Mouse (Mus musculus): ENCODE measurements at regions not wholly inside any gene's neighbourhood (a gene's known extent, or its start where the extent isn't known, plus 50 kb on each side); places are given as distances from the start of the nearest gene placed in this dataset.
A peak's percentile ranks its signal among the peaks of the same experiment; 100 is the strongest.

DNA sequence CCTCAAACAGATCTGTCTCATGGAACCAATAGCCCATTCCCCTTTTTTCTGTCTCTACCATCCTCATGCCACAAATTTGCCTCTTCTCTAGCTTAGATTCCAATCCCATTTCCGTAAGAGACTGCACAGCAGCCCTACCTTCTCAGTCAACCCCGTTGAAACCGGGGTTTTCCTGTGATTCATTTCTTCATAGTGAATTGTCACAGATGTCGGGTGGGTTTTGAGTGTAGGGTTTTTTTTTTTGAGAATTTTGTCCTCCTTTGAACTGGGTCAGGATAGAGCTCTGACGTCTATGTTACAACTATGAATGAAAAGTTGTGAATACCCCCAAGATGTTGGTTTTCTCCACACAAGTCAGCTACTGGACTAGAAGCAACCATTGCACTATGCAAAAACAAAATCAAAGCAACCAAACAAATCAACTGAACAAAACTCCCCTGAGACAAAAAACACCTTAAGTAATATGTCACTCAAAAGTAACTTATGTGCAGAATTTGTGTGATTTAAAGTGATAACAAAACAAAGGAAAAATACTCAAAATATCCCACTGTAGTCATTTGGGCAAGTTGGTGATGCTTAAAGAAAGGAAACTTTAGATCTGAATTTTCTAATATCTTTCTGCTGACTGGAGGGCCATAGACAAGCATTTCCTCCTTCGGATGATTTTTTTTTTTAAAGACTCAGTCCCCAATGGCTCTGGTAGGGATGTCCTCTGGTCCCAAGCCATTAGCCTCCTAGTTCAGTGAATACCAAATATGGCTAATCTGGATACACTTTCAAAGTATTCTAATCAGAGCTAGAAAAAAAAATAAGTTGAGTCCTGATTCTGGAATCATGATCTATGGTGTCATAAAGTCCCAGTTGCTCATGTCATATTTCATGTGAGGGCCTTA is 120.7 kb upstream of the Tet2 start:
- WGBS = 91% methylated on average over 6 of the region's 6 CpGs
- TF ChIP-seq POLR2A (IDR thresholded peaks at IDR 0.05; ENCODE audit: borderline replicate concordance, extremely low read depth, insufficient read depth, insufficient read length) = no peak
- Histone ChIP-seq H3K4me3 (replicated peaks; ENCODE audit: low read length) (no peak overlapping the region), H3K4me2 (replicated peaks; ENCODE audit: low read depth, low read length, severe bottlenecking) (no peak overlapping the region), H3K9ac (ENCODE audit: low read depth, low read length, severe bottlenecking) (no peak overlapping the region), H3K9me3 (ENCODE audit: control insufficient read depth, low read length) (no peaks in the 10 kb centered on the region), H3K27me3 (ENCODE audit: control insufficient read depth, insufficient read depth, low read length) (no peaks in the 10 kb centered on the region), H3K36me3 (ENCODE audit: control insufficient read depth, insufficient read depth, low read length) (no peaks in the 10 kb centered on the region), H3K4me1 (ENCODE audit: control insufficient read depth, insufficient read depth, low read length) (no peaks in the 10 kb centered on the region), H3K27ac (replicated peaks; ENCODE audit: low read depth, low read length) (no peak overlapping the region)
- no peak for ATAC-seq (ENCODE audit: low FRiP score, low read depth)
- DNase-seq (ENCODE audit: low spot score) = no peak

DNA sequence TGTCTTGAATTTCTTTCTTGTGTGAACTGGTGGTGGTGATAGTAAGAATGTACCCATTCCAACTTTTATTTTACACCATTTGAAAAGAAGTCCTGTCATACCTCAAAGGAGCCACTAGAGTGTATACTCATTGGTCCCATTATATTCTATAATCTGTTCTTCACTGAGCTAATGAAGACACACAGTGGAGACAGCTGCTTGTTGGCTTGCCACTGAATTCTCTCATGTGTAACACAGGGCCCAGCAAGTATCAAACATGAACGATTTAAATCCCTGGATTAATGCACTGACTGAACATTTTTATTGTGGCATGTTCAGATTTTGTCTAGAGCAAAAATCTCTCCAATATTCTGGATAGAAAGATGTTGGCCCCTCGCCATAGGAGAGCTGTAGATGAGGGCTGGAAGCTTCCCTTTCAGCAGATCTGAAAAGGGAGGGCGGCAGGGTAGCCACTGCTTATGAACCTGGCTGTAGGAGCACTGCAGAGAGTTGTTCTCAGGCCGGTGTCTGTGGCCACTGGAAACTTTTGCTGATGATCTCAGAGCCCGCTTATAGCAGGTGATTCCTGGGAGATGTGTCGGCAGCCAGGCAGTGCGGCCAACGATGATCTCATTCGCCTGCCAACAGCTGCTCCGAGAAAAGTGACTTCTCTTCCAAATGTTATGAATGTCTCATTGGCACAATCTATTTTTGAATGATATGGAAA is 128.0 kb upstream of the Tet2 start:
- ATAC-seq (ENCODE audit: low FRiP score, low read depth) (peak; percentile 67; the same call in 1 of the 2 replicates), DNase-seq (ENCODE audit: low spot score) (peak; percentile 19)
- TF ChIP-seq POLR2A (IDR thresholded peaks at IDR 0.05; ENCODE audit: borderline replicate concordance, extremely low read depth, insufficient read depth, insufficient read length) = no peak
- H3K27me3 ChIP-seq (ENCODE audit: control insufficient read depth, insufficient read depth, low read length) = no peaks in the 10 kb centered on the region
- no peak overlapping the region for H3K27ac ChIP-seq (replicated peaks; ENCODE audit: low read depth, low read length)
- H3K4me2 ChIP-seq (replicated peaks; ENCODE audit: low read depth, low read length, severe bottlenecking) = no peak overlapping the region
- no peak overlapping the region for H3K9ac ChIP-seq (ENCODE audit: low read depth, low read length, severe bottlenecking)
- H3K4me1 ChIP-seq (ENCODE audit: control insufficient read depth, insufficient read depth, low read length) = no peaks in the 10 kb centered on the region
- no peaks in the 10 kb centered on the region for H3K9me3 ChIP-seq (ENCODE audit: control insufficient read depth, low read length)
- no peaks in the 10 kb centered on the region for H3K36me3 ChIP-seq (ENCODE audit: control insufficient read depth, insufficient read depth, low read length)
- no peak overlapping the region for H3K4me3 ChIP-seq (replicated peaks; ENCODE audit: low read length)
- 79% methylated on average over 10 of the region's 10 CpGs for WGBS

DNA sequence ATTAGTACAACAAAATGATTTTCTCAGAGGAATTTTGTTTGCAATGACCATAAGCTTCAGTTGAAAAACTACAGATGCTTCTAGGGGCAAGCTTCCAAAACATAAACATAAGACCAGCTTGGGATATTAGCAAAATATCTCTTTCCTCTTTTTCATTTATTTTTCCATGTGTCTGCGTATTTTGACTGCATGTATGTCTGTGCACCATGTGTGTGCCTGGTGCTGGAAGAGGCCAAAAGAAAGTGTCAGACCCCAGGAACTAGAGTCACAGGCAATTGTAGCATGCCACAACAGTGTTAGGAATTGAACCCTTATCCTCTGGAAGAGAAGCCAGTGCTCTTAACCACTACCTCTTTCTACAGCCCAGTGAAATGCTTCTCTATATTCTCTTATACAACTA is 133.0 kb upstream of the Tet2 start:
- H3K4me1 ChIP-seq (ENCODE audit: control insufficient read depth, insufficient read depth, low read length) = no peaks in the 10 kb centered on the region
- WGBS = 83% methylated on average over 1 of the region's 1 CpGs
- no peak for TF ChIP-seq POLR2A (IDR thresholded peaks at IDR 0.05; ENCODE audit: borderline replicate concordance, extremely low read depth, insufficient read depth, insufficient read length)

GRCm38 (mm10) chr3:133679891-133680290 is 135.0 kb upstream of the Tet2 start:
- no peaks in the 10 kb centered on the region for H3K36me3 ChIP-seq (ENCODE audit: control insufficient read depth, insufficient read depth, low read length)
- no peak for TF ChIP-seq POLR2A (IDR thresholded peaks at IDR 0.05; ENCODE audit: borderline replicate concordance, extremely low read depth, insufficient read depth, insufficient read length)
- no peaks in the 10 kb centered on the region for H3K4me1 ChIP-seq (ENCODE audit: control insufficient read depth, insufficient read depth, low read length)
- 84% methylated on average over 1 of the region's 1 CpGs for WGBS
- ATAC-seq (ENCODE audit: low FRiP score, low read depth) = no peak
- no peak overlapping the region for H3K9ac ChIP-seq (ENCODE audit: low read depth, low read length, severe bottlenecking)
- no peak for DNase-seq (ENCODE audit: low spot score)
- no peaks in the 10 kb centered on the region for H3K27me3 ChIP-seq (ENCODE audit: control insufficient read depth, insufficient read depth, low read length)
- no peaks in the 10 kb centered on the region for H3K9me3 ChIP-seq (ENCODE audit: control insufficient read depth, low read length)
- no peak overlapping the region for H3K4me3 ChIP-seq (replicated peaks; ENCODE audit: low read length)
- H3K4me2 ChIP-seq (replicated peaks; ENCODE audit: low read depth, low read length, severe bottlenecking) = no peak overlapping the region
- H3K27ac ChIP-seq (replicated peaks; ENCODE audit: low read depth, low read length) = no peak overlapping the region

More for the DNA sequence above, 133.0 kb upstream of the Tet2 start:
- DNase-seq (ENCODE audit: low spot score) (no peak), ATAC-seq (ENCODE audit: low FRiP score, low read depth) (no peak)
- Histone ChIP-seq H3K36me3 (ENCODE audit: control insufficient read depth, insufficient read depth, low read length) (no peaks in the 10 kb centered on the region), H3K27me3 (ENCODE audit: control insufficient read depth, insufficient read depth, low read length) (no peaks in the 10 kb centered on the region), H3K27ac (replicated peaks; ENCODE audit: low read depth, low read length) (no peak overlapping the region), H3K9ac (ENCODE audit: low read depth, low read length, severe bottlenecking) (no peak overlapping the region), H3K4me2 (replicated peaks; ENCODE audit: low read depth, low read length, severe bottlenecking) (no peak overlapping the region), H3K4me3 (replicated peaks; ENCODE audit: low read length) (no peak overlapping the region), H3K9me3 (ENCODE audit: control insufficient read depth, low read length) (no peaks in the 10 kb centered on the region)

GRCm38 (mm10) chr3:133680343-133680742 is 135.4 kb upstream of the Tet2 start:
- no peak overlapping the region for H3K4me2 ChIP-seq (replicated peaks; ENCODE audit: low read depth, low read length, severe bottlenecking)
- no peak overlapping the region for H3K27ac ChIP-seq (replicated peaks; ENCODE audit: low read depth, low read length)
- no peaks in the 10 kb centered on the region for H3K9me3 ChIP-seq (ENCODE audit: control insufficient read depth, low read length)
- H3K36me3 ChIP-seq (ENCODE audit: control insufficient read depth, insufficient read depth, low read length) = no peaks in the 10 kb centered on the region
- WGBS = 79% methylated on average over 2 of the region's 2 CpGs
- no peak for TF ChIP-seq POLR2A (IDR thresholded peaks at IDR 0.05; ENCODE audit: borderline replicate concordance, extremely low read depth, insufficient read depth, insufficient read length)
- no peak overlapping the region for H3K9ac ChIP-seq (ENCODE audit: low read depth, low read length, severe bottlenecking)
- no peak overlapping the region for H3K4me3 ChIP-seq (replicated peaks; ENCODE audit: low read length)
- H3K4me1 ChIP-seq (ENCODE audit: control insufficient read depth, insufficient read depth, low read length) = no peaks in the 10 kb centered on the region
- no peak for ATAC-seq (ENCODE audit: low FRiP score, low read depth)
- DNase-seq (ENCODE audit: low spot score) = no peak
- no peaks in the 10 kb centered on the region for H3K27me3 ChIP-seq (ENCODE audit: control insufficient read depth, insufficient read depth, low read length)
